Mouse (Mus musculus) liver, adult (tissue): Measurements from ENCODE around the gene Ptpra.

ENCODE experiments used
- GATA4 ChIP-seq: IDR thresholded peaks from 2 replicates; pipeline ENCODE4 v1.6.1; 2014; ENCODE audit warnings: mild to moderate bottlenecking, low read length; ENCODE audit not compliant: insufficient replicate concordance

Gene Ptpra

DNA sequence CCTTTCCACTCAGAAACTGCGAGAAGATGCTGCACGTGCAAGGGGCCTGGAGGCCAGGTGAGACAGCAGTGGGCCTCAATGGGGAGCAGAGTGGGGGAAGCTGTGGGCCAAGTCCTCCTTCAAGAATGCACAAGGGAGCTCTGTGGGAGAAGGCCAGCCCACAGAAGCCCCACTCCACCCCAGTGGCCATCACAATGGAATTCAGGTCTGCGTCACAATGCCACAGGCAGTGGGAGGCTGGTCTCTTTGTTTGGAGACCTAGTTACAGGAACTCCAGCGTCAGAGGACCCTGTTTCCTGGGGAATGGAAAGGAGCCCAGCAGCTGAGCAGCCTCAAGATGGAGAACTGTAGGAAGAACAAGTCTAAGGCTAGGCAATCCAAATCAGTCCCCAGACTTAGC, 139.1 kb downstream of the Ptpra start:
- TF ChIP-seq GATA4, result no peak

DNA sequence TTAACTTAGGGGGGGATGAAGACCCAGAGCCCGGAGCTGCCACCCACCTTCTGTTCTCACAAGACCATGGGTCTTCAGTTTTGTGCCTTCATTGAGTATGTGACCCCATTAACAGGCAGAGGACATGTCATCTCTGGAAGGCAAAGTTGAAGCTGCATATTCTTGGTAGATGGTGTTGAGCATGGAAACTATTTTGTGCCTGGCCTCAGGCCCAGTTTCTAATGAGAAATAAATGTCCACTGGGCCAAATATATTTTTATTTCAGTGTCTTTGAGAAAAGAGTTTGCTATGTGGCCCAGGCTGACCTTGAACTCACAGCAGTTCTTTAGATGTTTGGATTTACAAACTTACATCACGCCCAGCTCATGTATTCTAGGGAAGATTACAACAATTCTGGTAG, 139.7 kb downstream of the Ptpra start:
- no peak for TF ChIP-seq GATA4

DNA sequence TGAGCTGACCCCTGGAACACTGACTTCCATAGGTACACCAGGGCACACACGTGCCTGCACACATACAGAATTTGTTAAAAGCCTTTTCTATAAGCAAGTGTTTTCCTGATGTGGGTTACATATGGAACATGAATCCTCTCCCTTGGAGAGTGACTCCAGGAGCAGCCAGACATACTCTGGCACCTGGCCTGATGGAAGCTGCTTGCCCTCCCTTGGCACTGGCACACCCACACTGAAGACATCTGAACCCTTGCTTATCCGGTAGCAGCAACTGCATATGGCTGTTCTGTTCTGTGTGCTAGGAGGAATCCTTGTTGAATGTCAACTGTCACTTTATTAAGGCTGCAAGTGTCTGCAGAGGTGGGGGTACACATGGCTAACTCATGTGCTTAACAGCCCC, 140.9 kb downstream of the Ptpra start:
- no peak for TF ChIP-seq GATA4

DNA sequence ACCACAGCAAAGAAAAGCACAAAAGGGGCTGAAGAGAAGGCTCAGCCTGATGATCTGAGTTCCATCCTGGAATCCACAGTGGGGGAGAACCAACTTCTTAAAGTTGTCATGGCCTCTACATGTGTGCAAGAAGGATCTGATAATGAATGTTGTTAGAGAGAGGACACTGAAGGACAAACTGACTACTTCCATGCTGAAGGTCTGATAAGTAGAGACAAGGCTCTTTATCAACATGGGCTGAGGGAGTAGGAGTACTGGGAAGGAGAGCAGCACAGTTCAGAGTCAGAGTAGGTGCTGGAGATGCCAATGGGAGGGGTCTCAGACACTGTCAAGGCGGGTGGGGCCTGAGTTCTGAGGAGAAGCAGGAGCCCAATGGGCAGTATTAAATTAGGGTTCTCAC, 145.5 kb downstream of the Ptpra start:
- TF ChIP-seq GATA4, result no peak

DNA sequence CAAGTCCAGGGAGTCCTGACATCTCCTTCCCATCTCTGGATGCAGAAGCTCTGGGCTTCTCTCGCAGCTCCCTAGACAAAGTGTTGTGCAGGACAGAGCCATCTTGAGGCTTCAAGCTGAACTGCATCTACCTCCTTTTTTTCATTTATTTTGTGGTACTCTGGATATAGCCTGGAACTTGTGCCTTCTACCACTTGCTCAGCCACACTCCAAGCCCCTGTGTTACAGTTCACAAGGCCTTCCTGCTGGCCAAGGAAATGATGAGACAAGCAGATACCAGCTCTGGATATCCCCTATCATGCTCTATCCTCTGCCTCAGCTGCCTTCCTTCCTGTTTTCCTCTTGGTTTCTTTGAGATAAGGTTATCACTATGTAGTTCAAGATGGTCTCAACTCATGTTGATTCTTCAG, 147.5 kb downstream of the Ptpra start:
- peak; percentile 60; the same call in 1 of the 2 replicates for TF ChIP-seq GATA4

DNA sequence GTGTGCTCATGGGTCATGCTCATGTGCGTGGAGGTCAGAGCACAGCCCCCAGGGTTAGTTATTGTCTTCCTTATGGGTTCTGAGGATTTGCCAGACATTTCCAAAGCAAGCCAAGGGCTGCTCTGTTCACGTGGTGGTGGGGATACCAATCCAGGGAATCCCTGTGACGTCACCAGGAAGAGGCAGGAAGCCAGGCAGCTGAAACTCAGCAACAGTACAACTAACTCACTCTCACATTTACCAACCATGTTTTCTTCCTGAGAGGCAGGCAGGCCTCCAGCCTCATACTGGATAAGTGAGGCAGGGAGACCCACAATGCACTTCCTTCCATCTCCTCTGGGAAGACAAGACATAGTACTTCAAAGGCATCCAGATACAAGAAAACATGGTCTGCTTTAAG, 148.3 kb downstream of the Ptpra start:
- no peak for TF ChIP-seq GATA4

DNA sequence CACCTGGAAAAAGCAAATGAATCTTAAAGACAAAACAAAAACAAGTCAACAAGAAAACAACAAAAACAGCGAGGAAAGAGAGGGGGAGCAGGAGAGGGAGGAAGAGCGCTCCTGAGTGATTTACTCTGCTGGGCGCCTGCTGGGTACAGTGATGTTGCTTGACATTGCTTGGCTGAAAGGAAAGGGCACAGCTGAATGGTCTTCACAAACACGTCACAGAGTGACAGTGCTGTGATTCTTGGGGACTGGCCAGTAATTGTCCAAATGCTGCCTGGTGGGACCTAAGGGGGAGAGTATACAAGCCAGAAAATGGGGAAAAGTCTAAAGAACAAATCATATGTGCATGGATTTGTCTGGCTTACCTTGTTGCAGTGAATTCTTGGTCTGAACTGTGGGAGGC, 152.1 kb downstream of the Ptpra start:
- no peak for TF ChIP-seq GATA4
